ENCODE assay signal across 8 mouse cellular contexts in genomic region chrX:37048890-37049823, GRCm38 (mm10). TPM values are rescaled to one million over a fixed set of nuclear protein-coding genes. Genes with fewer than 3 reads are reported as not detected.
DNase-seq lines count a peak whose midpoint lies in the region; ATAC-seq and TF ChIP-seq lines count a peak whose summit lies in the region.

No protein-coding gene starts in this region.

- TF ChIP-seq CTCF in lung, adult 2 months (IDR thresholded peaks at IDR 0.05; ENCODE audit: insufficient read depth, low read length): no peak

- no peaks in the 10 kb centered on the region for H3K9me3 ChIP-seq in forebrain, embryonic 15.5 days

- peak overlapping the region; percentile 33 for H3K9ac ChIP-seq in forebrain, embryonic 15.5 days (replicated peaks)

- peaks cover 6% of the 10 kb centered on the region for H3K4me1 ChIP-seq in lung, adult 2 months (ENCODE audit: control insufficient read depth, insufficient read depth, low read length)
- H3K4me1 ChIP-seq in forebrain, embryonic 15.5 days: peaks cover 15% of the 10 kb centered on the region

- no peak for TF ChIP-seq POLR2A in lung, adult 2 months (IDR thresholded peaks at IDR 0.05; ENCODE audit: borderline replicate concordance, extremely low read depth, low read depth, low read length)

- DNase-seq in lung, adult 2 months: peak; percentile 2
- DNase-seq in lung, postnatal 14 days: no peak
- DNase-seq in adrenal gland, postnatal 36 days: peak; percentile 17 to 37
- peak; percentile 3 for DNase-seq in kidney, postnatal 14 days
- peak; percentile 23 for DNase-seq in naive thymus-derived CD4-positive, alpha-beta T cell, adult 2 months (ENCODE audit: low read depth)
- no peak for DNase-seq in left cerebral cortex, postnatal 4 days
- no peak for DNase-seq in ovary, postnatal 14 days (ENCODE audit: low spot score)

- H3K4me3 ChIP-seq in lung, adult 2 months (replicated peaks; ENCODE audit: extremely low read depth, low read depth, low read length): no peak overlapping the region
- H3K4me3 ChIP-seq in forebrain, embryonic 15.5 days: peak overlapping the region; percentile 40

- 0 out of 2 replicates have a peak, but pooled peaks have one; percentile 23 for ATAC-seq in forebrain, embryonic 15.5 days (replicated peaks)

- no peak overlapping the region for H3K27ac ChIP-seq in forebrain, embryonic 15.5 days (replicated peaks)

- H3K36me3 ChIP-seq in forebrain, embryonic 15.5 days: no peaks in the 10 kb centered on the region

- 23% methylated on average over 70 of the region's 70 CpGs for WGBS in lung, adult 2 months
- 27% methylated on average over 68 of the region's 70 CpGs for WGBS in forebrain, embryonic 15.5 days

- peak overlapping the region; percentile 75 for H3K4me2 ChIP-seq in forebrain, embryonic 15.5 days (replicated peaks)

- peaks cover 3% of the 10 kb centered on the region; the same call in 1 of the 2 replicates for H3K27me3 ChIP-seq in forebrain, embryonic 15.5 days

- intact Hi-C loops in left cerebral cortex, postnatal 4 days (cut with DNase I): no loop called here

RNA-seq across cellular contexts. Expression of gene Sowahd, which starts 0.5 kb away (rescaled TPM):
- polyA plus RNA-seq in lung, adult 2 months (2012; rRNA removed): not detected in 2 replicates
- total RNA-seq in adrenal gland, postnatal 36 days (2021): 1 to 10 TPM in 1 of 2 experiments, under 1 TPM in 1; 0.46 to 1.2 TPM
- polyA plus RNA-seq in forebrain, embryonic 15.5 days (2015; fragmentation: Nextera tagmentation; extraction: Ambion mirVana): not detected in 2 replicates
- not detected for total RNA-seq in left cerebral cortex, postnatal 4 days (2021)

RNA-seq across cellular contexts. Expression of gene Rpl39, which starts 36.0 kb away (rescaled TPM):
- 44.6 and 56.1 TPM in 2 replicates for polyA plus RNA-seq in lung, adult 2 months (2012; rRNA removed)
- 100 to 1,000 TPM; 634 to 643 TPM for total RNA-seq in adrenal gland, postnatal 36 days (2021)
- polyA plus RNA-seq in forebrain, embryonic 15.5 days (2015; fragmentation: Nextera tagmentation; extraction: Ambion mirVana): 336 and 348 TPM in 2 replicates
- 100 to 1,000 TPM; 500 to 550 TPM for total RNA-seq in left cerebral cortex, postnatal 4 days (2021)

RNA-seq across cellular contexts. Expression of gene Sept6, which starts 57.6 kb away (rescaled TPM):
- 5.6 and 9.0 TPM in 2 replicates for polyA plus RNA-seq in lung, adult 2 months (2012; rRNA removed)
- total RNA-seq in adrenal gland, postnatal 36 days (2021): 10 to 100 TPM; 20.7 to 24.4 TPM
- 51.8 and 53.0 TPM in 2 replicates for polyA plus RNA-seq in forebrain, embryonic 15.5 days (2015; fragmentation: Nextera tagmentation; extraction: Ambion mirVana)
- 10 to 100 TPM; 91.6 to 96.5 TPM for total RNA-seq in left cerebral cortex, postnatal 4 days (2021)

Comparison
In these comparisons a context has a peak if more than half of its experiments do, and no peak if none do; other contexts are left out.
1. DNase-seq: peak in lung, adult 2 months (single experiment), adrenal gland, postnatal 36 days (2 of 2), kidney, postnatal 14 days (single experiment) and naive thymus-derived CD4-positive, alpha-beta T cell, adult 2 months (single experiment); none in lung, postnatal 14 days (single experiment), left cerebral cortex, postnatal 4 days (single experiment) and ovary, postnatal 14 days (single experiment).